Mouse (Mus musculus) myocyte (in vitro differentiated cells): Measurements from ENCODE around the gene BC030870.

ENCODE experiments used
- POLR2A ChIP-seq: IDR thresholded peaks from one replicate; pipeline ENCODE4 v1.6.1; 2011; ENCODE audit warnings: low read depth, mild to moderate bottlenecking, control low read depth, moderate library complexity; ENCODE audit not compliant: insufficient read length
- TCF12 ChIP-seq: IDR thresholded peaks from one replicate; pipeline ENCODE4 v1.6.1; 2011; ENCODE audit warnings: mild to moderate bottlenecking, control low read depth; ENCODE audit not compliant: poor library complexity, insufficient read depth, severe bottlenecking

- TF ChIP-seq POLR2A (no peak), TCF12 (no peak)
These were observed 39.8 kb upstream of the BC030870 start for GRCm38 (mm10) chr8:65169184-65169583.
